Mouse (Mus musculus) liver, adult 2 months (tissue): ENCODE data around the gene Aldh5a1.

ENCODE experiments used
- CTCF ChIP-seq: fragments of 200-500 bp; IDR thresholded peaks from 2 replicates; pipeline ENCODE4 v1.5.1; 2011; ENCODE audit warnings: low read depth, low read length, control low read depth
- POLR2A ChIP-seq: fragments of 200-500 bp; IDR thresholded peaks from 2 replicates; pipeline ENCODE4 v1.6.1; 2011; ENCODE audit warnings: low read length, control low read depth; ENCODE audit not compliant: insufficient read depth; ENCODE audit errors: extremely low read depth

- no peak for TF ChIP-seq CTCF
- TF ChIP-seq POLR2A = peak; percentile 57; the same call in 1 of the 2 replicates
Measured at GRCm38 (mm10) chr13:24943303-24943702, 5.8 kb upstream of the Aldh5a1 start.
